ENCODE assay signal across 8 mouse cellular contexts in genomic region chr12:75816981-75817856, GRCm38 (mm10). TPM values are rescaled to one million over a fixed set of nuclear protein-coding genes. Genes with fewer than 3 reads are reported as not detected.
DNase-seq lines count a peak whose midpoint lies in the region; ATAC-seq and TF ChIP-seq lines count a peak whose summit lies in the region.

No protein-coding gene starts in this region.

- ATAC-seq in hindbrain, embryonic 13.5 days (ENCODE audit: low FRiP score) = no peak

- WGBS in heart, adult 2 months = 15% methylated on average over 25 of the region's 25 CpGs
- 15% methylated on average over 25 of the region's 25 CpGs for WGBS in hindbrain, embryonic 13.5 days

- H3K36me3 ChIP-seq in heart, adult 2 months (ENCODE audit: control insufficient read depth, insufficient read depth, low read length) = peaks cover 5% of the 10 kb centered on the region
- H3K36me3 ChIP-seq in ES-Bruce4 (ENCODE audit: control insufficient read depth, insufficient read depth, low read length, poor library complexity, severe bottlenecking) = no peaks in the 10 kb centered on the region
- H3K36me3 ChIP-seq in hindbrain, embryonic 13.5 days = no peaks in the 10 kb centered on the region

- intact Hi-C loops in heart, adult 2 months (cut with DNase I) = loop anchor here (5.0 kb wide), 1 partner anchor 75 kb away; no protein-coding TSS in a partner anchor

- no peak for TF ChIP-seq POLR2A in heart, adult 2 months (IDR thresholded peaks at IDR 0.05; ENCODE audit: insufficient read depth, low read depth, low read length)
- TF ChIP-seq POLR2A in ES-Bruce4 (IDR thresholded peaks at IDR 0.05; ENCODE audit: insufficient read depth, low read length) = no peak

- peak overlapping the region; percentile 89 for H3K27ac ChIP-seq in heart, adult 2 months
- H3K27ac ChIP-seq in ES-Bruce4 (ENCODE audit: insufficient read depth, low read length) = no peak overlapping the region
- H3K27ac ChIP-seq in hindbrain, embryonic 13.5 days = no peak overlapping the region

- no peak for TF ChIP-seq EP300 in heart, adult 2 months (IDR thresholded peaks at IDR 0.05; ENCODE audit: insufficient read depth, low read depth, low read length)
- no peak for TF ChIP-seq EP300 in ES-Bruce4 (IDR thresholded peaks at IDR 0.05; ENCODE audit: insufficient read depth, low read depth, low read length)

- no peak for TF ChIP-seq CTCF in heart, adult 2 months (IDR thresholded peaks at IDR 0.05)
- no peak for TF ChIP-seq CTCF in ES-Bruce4 (IDR thresholded peaks at IDR 0.05; ENCODE audit: low read depth, low read length)

- peaks cover 4% of the 10 kb centered on the region; the same call in 1 of the 2 replicates for H3K79me2 ChIP-seq in heart, adult 2 months (replicated peaks; ENCODE audit: control insufficient read depth, insufficient read depth, low read length)

- H3K9ac ChIP-seq in heart, adult 2 months (ENCODE audit: low read depth, low read length) = peak overlapping the region; percentile 23; the same call in 1 of the 2 replicates
- H3K9ac ChIP-seq in ES-Bruce4 (ENCODE audit: low read depth, poor library complexity, severe bottlenecking) = peak overlapping the region; percentile 68
- H3K9ac ChIP-seq in hindbrain, embryonic 13.5 days = peak overlapping the region; percentile 93

- H3K4me3 ChIP-seq in heart, adult 2 months = peak overlapping the region; percentile 83
- H3K4me3 ChIP-seq in ES-Bruce4 (ENCODE audit: low read depth, low read length) = no peak overlapping the region
- peak overlapping the region; percentile 93 for H3K4me3 ChIP-seq in hindbrain, embryonic 13.5 days

- no peaks in the 10 kb centered on the region for H3K27me3 ChIP-seq in heart, adult 2 months (ENCODE audit: control insufficient read depth, insufficient read depth, low read length)
- peaks cover 4% of the 10 kb centered on the region; the same call in 1 of the 2 replicates for H3K27me3 ChIP-seq in ES-Bruce4 (ENCODE audit: control insufficient read depth, insufficient read depth, low read length, poor library complexity, severe bottlenecking)
- H3K27me3 ChIP-seq in hindbrain, embryonic 13.5 days = peaks cover 11% of the 10 kb centered on the region

- DNase-seq in heart, adult 2 months = no peak
- DNase-seq in heart, adult 9 months (ENCODE audit: low spot score in 2 of 2) = no peak
- DNase-seq in lung, postnatal 25 days (ENCODE audit: low spot score) = peak; percentile 23
- no peak for DNase-seq in ovary, postnatal 36 days (ENCODE audit: low spot score)
- DNase-seq in cerebellum, postnatal 14 days = no peak
- DNase-seq in ovary, adult 18-20 months (ENCODE audit: low spot score) = no peak

- H3K4me2 ChIP-seq in hindbrain, embryonic 13.5 days = peak overlapping the region; percentile 83

- H3K9me3 ChIP-seq in ES-Bruce4 (replicated peaks; ENCODE audit: control insufficient read depth, insufficient read depth, low read length, poor library complexity, severe bottlenecking) = no peaks in the 10 kb centered on the region
- no peaks in the 10 kb centered on the region for H3K9me3 ChIP-seq in hindbrain, embryonic 13.5 days

- peaks cover 10% of the 10 kb centered on the region for H3K4me1 ChIP-seq in heart, adult 2 months (ENCODE audit: control insufficient read depth, insufficient read depth, low read length)
- no peaks in the 10 kb centered on the region for H3K4me1 ChIP-seq in ES-Bruce4 (ENCODE audit: control insufficient read depth, insufficient read depth, low read length)
- peaks cover 31% of the 10 kb centered on the region for H3K4me1 ChIP-seq in hindbrain, embryonic 13.5 days (replicated peaks)

RNA-seq across cellular contexts. Expression of gene Syne2, which starts 0.7 kb away (rescaled TPM):
- total RNA-seq in heart, adult 2 months (2021) = 10 to 100 TPM; 33.1 to 33.6 TPM
- 21.7 and 30.3 TPM in 2 replicates for polyA plus RNA-seq in heart, adult 2 months (2012; rRNA removed)
- 28.9 and 34.3 TPM in 2 replicates for polyA plus RNA-seq in ES-Bruce4 (2011; ENCODE audit: insufficient read depth, insufficient read length, low read depth, missing spikeins)
- polyA plus RNA-seq in hindbrain, embryonic 13.5 days (2015; fragmentation: Nextera tagmentation; extraction: Ambion mirVana) = 63.3 and 67.9 TPM in 2 replicates

Comparison
In these comparisons a context has a peak if more than half of its experiments do, and no peak if none do; other contexts are left out.
1. H3K9ac ChIP-seq: peak in every context shown above with its lines; median percentile 93 in hindbrain, embryonic 13.5 days; 68 in ES-Bruce4; 23 in heart, adult 2 months.